Mouse (Mus musculus) heart, postnatal 0 days (tissue): ENCODE measurements around the gene Prom2. TPM values are rescaled to one million over a fixed set of nuclear protein-coding genes. Genes with fewer than 3 reads are reported as not detected.

Experiments
- ATAC-seq: fragments of 200-750 bp; cut with Nextera tagmentation; 2 replicates; pipeline ENCODE4 v1.8.0; 2017; ENCODE audit warnings: low read depth, moderate number of reproducible peaks, moderate library complexity; ENCODE audit not compliant: insufficient read depth
- DNase-seq: peaks from one replicate; pipeline ENCODE4 v3.0.0-alpha.2; 2016; ENCODE audit warnings: low spot score
- H3K27ac ChIP-seq: fragments of 300-500 bp; sonication (generic); 2 replicates; pipeline ENCODE4 v1.5.1; 2014; ENCODE audit warnings: low read depth, mild to moderate bottlenecking
- H3K27me3 ChIP-seq: fragments of 300-500 bp; sonication (generic); 2 replicates; pipeline ENCODE4 v1.6.1; 2014; ENCODE audit warnings: low read length, mixed read lengths; ENCODE audit not compliant: control insufficient read depth, insufficient read depth
- H3K36me3 ChIP-seq: fragments of 300-500 bp; sonication (generic); replicated peaks from 2 replicates; pipeline ENCODE4 v1.6.1; 2014; ENCODE audit warnings: low read length, mixed read lengths; ENCODE audit not compliant: control insufficient read depth, insufficient read depth
- H3K4me1 ChIP-seq: fragments of 300-500 bp; sonication (generic); 2 replicates; pipeline ENCODE4 v1.6.1; 2014; ENCODE audit warnings: antibody characterized with exemption; ENCODE audit not compliant: control insufficient read depth, insufficient read depth
- H3K4me2 ChIP-seq: fragments of 300-500 bp; sonication (generic); 2 replicates; pipeline ENCODE4 v1.6.1; 2014; ENCODE audit warnings: low read depth, mild to moderate bottlenecking, low read length, moderate library complexity
- H3K4me3 ChIP-seq: fragments of 300-500 bp; sonication (generic); 2 replicates; pipeline ENCODE4 v1.5.1; 2014; ENCODE audit warnings: low read depth, low read length
- H3K9ac ChIP-seq: fragments of 300-500 bp; sonication (generic); replicated peaks from 2 replicates; pipeline ENCODE4 v1.6.1; 2014; ENCODE audit warnings: low read depth, low read length, mixed read lengths
- H3K9me3 ChIP-seq: fragments of 300-500 bp; sonication (generic); replicated peaks from 2 replicates; pipeline ENCODE4 v1.6.1; 2016; ENCODE audit warnings: low read length; ENCODE audit not compliant: control insufficient read depth
- CTCF ChIP-seq: IDR thresholded peaks from 2 replicates; pipeline ENCODE4 v1.5.1; 2016; ENCODE audit warnings: antibody characterized with exemption, control low read depth, low read depth
- EP300 ChIP-seq: IDR thresholded peaks from 2 replicates; pipeline ENCODE4 v1.6.1; 2016; ENCODE audit warnings: antibody characterized with exemption, low read depth
- WGBS: fragments of 180-500 bp; shearing (Covaris S2); extraction: QIAGEN DNeasy Blood & Tissue Kit; methylation state at CpG from one replicate; pipeline ENCODE4 v1.1.7; 2014; 5-methylcytosine and 5-hydroxymethylcytosine counted together
- polyA plus RNA-seq: library from polyadenylated mRNA; unstranded; fragments of >200 nt; fragmentation: Nextera tagmentation; extraction: Ambion mirVana; gene quantifications from 2 replicates; pipeline ENCODE4 v1.2.1, GENCODE M21; 2015
- total RNA-seq: library from RNA; depleted of rRNA; stranded (reverse); fragments of >200 nt; gene quantifications from 2 replicates; pipeline ENCODE4 v1.2.3, GENCODE M21; 2014; ENCODE audit warnings: low replicate concordance

Gene Prom2
- total and polyA plus RNA-seq, 2 experiments from 2014 or later: 0.03 to 6.0 TPM

GRCm38 (mm10) chr2:127523950-127524729 lies 17.1 kb downstream of the Prom2 start:
- 32% methylated on average over 7 of the region's 7 CpGs for WGBS
- H3K27ac ChIP-seq: no peak overlapping the region

DNA sequence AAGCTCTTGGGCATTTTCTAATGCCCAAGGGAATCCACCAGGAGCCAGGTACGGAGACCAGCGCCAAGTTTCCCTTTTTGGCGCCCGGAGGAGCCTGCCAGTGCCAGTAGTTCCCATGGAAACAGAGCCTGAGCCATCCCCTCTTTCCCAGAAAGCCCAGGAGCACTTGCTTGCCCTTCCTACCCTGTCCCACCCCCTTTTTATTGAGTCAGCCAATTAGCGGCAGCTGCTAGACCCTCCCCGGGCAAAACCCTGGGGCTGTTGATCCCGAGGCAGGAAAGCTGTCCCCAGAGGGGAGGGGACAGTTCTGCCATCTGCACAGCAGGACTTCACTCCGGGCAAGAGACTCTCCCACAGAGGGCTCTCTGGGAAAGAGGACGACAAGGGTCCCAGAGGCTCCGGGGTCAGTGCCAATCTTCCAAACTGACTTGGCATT lies 19.2 kb downstream of the Prom2 start, which contains the start of gene Kcnip3:
Gene Kcnip3 (minus strand): TSS at position 89 of the 436 bp plus-strand sequence.
- no peak within 1 kb of the TSS for H3K27ac ChIP-seq

More at GRCm38 (mm10) chr2:127523950-127524729, 17.1 kb downstream of the Prom2 start:
- DNase-seq (no peak), ATAC-seq (no peak)
- no peaks in the 10 kb centered on the region for H3K9me3 ChIP-seq
- no peak overlapping the region for H3K4me2 ChIP-seq
- H3K9ac ChIP-seq: no peak overlapping the region
- TF ChIP-seq CTCF (no peak), EP300 (no peak)
- H3K27me3 ChIP-seq: peaks cover 15% of the 10 kb centered on the region
- 0 out of 2 replicates have a peak, but pooled peaks cover 5% of the 10 kb centered on the region for H3K4me1 ChIP-seq
- no peaks in the 10 kb centered on the region for H3K36me3 ChIP-seq
- no peak overlapping the region for H3K4me3 ChIP-seq

DNA sequence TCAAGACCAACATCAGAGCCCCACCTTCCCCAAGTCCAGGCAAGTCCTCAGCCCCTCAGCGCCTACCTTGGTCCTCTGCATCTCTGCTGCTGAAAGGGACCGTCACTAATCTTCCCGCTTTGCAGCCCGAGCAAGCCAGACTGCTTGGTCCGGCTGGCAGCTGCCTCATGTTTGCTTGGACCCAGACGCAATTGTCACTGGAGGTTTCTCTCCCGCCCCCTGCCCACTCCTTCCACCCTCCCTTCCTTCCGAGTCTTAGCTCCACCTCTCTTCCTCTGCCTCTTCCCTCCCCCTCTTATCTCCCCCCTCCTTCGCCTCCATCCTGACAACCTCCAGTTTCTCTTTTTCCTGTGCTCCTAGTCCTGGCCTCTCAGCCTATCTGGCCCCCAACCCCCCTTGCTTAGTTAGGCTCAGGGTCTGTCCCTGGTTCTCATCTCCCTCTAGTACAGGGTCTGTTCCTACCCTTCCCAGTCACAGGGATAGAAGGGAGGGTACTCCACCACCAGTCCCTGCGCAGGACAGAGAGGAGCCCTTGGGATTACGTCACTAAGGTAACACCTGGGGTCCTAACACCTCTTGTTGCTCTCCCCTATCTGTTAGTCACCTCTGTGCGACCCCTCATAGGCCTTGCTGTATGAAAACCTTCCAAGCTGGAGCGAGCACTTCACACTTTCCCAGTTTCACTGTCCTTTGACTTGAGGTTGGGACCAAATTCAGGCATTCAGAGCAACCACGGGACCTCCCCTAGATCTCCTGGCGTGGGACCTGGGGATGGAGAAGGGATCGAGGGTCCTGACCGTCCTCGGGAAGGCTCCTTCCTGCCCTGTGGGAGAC lies 19.9 kb downstream of the Prom2 start:
- H3K4me2 ChIP-seq: peak overlapping the region; percentile 52
- H3K4me3 ChIP-seq: peak overlapping the region; percentile 22
- 3% methylated on average over 18 of the region's 18 CpGs for WGBS
- H3K27me3 ChIP-seq: peaks cover 15% of the 10 kb centered on the region
- H3K9ac ChIP-seq: no peak overlapping the region
- no peak for DNase-seq
- ATAC-seq: no peak
- no peak for TF ChIP-seq EP300
- no peak for TF ChIP-seq CTCF
- 0 out of 2 replicates have a peak, but pooled peaks cover 5% of the 10 kb centered on the region for H3K4me1 ChIP-seq
- H3K9me3 ChIP-seq: no peaks in the 10 kb centered on the region
- H3K36me3 ChIP-seq: no peaks in the 10 kb centered on the region
- H3K27ac ChIP-seq: no peak overlapping the region

More for the DNA sequence above, 19.2 kb downstream of the Prom2 start, which contains the start of gene Kcnip3:
- ATAC-seq: no peak
- DNase-seq: no peak
- WGBS: 7% methylated on average over 10 of the region's 10 CpGs
- Histone ChIP-seq H3K4me1 (0 out of 2 replicates have a peak, but pooled peaks cover 5% of the 10 kb centered on the region), H3K36me3 (no peaks in the 10 kb centered on the region), H3K9ac (no peak within 1 kb of the TSS), H3K9me3 (no peaks in the 10 kb centered on the region), H3K4me3 (peak within 1 kb of the TSS; percentile 22), H3K27me3 (peaks cover 15% of the 10 kb centered on the region), H3K4me2 (peak within 1 kb of the TSS; percentile 52)
- TF ChIP-seq CTCF (no peak), EP300 (no peak)

DNA sequence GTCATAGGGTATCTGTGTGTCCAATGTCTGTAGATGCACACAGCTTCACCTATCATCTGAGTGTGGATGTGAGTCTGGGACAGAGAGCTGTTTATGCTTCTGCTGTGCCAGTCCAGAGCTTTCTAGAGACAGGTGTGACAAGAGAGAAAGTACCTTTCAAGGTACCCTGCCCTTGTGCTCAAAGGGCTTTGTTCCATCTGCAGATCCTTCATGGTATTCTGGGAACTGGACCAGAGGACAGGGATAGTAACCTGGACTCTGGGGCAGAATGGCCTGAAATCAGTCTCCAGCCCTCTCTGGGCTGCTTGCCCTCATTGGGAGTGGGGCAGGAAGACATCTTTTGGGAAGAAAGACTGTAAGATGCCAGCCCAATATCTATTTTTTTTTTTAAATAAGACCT lies 21.1 kb downstream of the Prom2 start:
- TF ChIP-seq EP300 (no peak), CTCF (no peak)
- Histone ChIP-seq H3K9me3 (no peaks in the 10 kb centered on the region), H3K27me3 (peaks cover 15% of the 10 kb centered on the region), H3K4me2 (no peak overlapping the region), H3K4me1 (0 out of 2 replicates have a peak, but pooled peaks cover 5% of the 10 kb centered on the region), H3K36me3 (no peaks in the 10 kb centered on the region), H3K27ac (no peak overlapping the region), H3K4me3 (no peak overlapping the region), H3K9ac (no peak overlapping the region)
- ATAC-seq: no peak
- DNase-seq: no peak

- 66% methylated on average over 5 of the region's 5 CpGs for WGBS
- no peak overlapping the region for H3K27ac ChIP-seq
- H3K9ac ChIP-seq: no peak overlapping the region
- 0 out of 2 replicates have a peak, but pooled peaks cover 5% of the 10 kb centered on the region for H3K4me1 ChIP-seq
- H3K4me2 ChIP-seq: no peak overlapping the region
- H3K9me3 ChIP-seq: no peaks in the 10 kb centered on the region
- TF ChIP-seq EP300: no peak
- no peak for TF ChIP-seq CTCF
- H3K36me3 ChIP-seq: no peaks in the 10 kb centered on the region
- no peak overlapping the region for H3K4me3 ChIP-seq
- H3K27me3 ChIP-seq: peaks cover 15% of the 10 kb centered on the region
- ATAC-seq (no peak), DNase-seq (no peak)
Measured at GRCm38 (mm10) chr2:127519308-127519707, 22.0 kb downstream of the Prom2 start.
